Mouse (Mus musculus): ENCODE data around the gene Rbm34. TPM values are rescaled to one million over a fixed set of nuclear protein-coding genes. Genes with fewer than 3 reads are reported as not detected.

Gene Rbm34
- total RNA-seq, 2 experiments from 2014 or later = 3.7 to 4.3 TPM

DNA sequence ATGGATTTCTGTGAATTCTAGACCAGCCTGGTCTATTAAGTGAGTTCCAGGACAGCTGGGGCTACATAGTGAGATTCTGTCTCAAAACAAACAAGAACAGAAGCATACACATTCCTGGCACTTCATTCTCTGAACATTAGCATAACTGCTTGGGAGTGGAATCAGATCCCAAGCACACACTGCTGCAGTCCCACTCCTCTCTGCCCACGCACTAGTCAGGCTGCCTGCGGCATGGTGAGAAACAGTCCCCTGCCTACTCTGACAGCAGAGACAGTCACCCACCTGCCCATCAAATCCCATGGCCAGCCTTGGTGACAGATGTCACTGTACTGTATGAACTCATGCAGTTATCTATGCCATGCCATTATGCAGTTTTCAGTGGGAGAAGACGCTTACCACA is 9.4 kb downstream of the Rbm34 start:
- DNase-seq = no peak

DNA sequence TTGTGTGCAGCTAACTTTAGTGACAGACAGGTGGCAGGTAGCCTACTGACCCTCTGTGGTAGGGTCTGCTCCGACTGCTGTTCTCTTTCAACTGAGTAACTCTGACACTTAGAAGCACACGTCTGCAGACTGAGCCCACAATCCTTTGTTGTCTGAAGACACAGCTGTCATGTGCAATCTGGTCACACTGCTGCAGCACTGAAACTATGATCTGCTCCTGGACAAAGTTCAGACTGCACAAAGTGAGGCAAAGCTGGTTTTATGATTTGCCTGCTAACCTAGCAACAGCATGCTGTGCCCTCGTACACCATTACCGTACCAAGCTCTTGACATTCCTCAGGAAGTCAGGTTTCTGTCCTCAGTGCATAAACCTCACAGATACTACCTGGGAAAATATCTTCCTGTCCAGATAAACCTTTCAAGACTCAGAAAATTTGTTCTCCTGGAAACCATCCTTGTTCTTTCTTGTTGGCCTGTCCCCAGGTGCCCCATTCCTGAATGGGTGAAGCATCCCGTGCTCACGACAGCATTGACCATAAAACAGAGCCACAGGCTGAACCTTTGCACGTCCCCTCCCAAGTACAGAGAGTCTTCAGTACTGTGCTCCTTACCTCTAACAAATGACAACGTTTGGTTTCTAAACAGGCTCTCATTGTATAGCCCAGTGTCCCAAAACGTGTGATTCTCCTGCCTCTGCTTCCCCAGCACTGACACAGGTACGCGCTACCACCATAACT is 18.8 kb downstream of the Rbm34 start:
- DNase-seq = no peak

DNA sequence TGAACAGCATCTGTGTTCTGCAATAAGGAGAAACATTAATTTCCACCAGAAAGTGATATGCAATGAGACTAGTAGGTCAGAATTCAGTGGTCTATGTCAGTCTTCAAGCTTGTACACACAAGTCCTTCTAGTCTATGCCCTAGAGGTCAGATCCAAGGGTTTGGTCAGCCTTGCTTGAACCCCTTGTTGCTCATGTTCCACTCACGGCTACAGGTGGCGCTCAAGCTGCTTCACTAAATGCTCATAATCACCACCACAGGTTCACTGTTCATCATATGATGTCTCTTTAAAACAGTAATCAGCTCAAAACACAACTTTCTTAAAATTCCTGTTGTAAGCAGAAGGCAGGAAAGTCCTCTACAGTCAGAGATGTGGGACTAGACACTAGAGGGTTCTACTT is 21.3 kb downstream of the Rbm34 start:
- no peak for DNase-seq

DNA sequence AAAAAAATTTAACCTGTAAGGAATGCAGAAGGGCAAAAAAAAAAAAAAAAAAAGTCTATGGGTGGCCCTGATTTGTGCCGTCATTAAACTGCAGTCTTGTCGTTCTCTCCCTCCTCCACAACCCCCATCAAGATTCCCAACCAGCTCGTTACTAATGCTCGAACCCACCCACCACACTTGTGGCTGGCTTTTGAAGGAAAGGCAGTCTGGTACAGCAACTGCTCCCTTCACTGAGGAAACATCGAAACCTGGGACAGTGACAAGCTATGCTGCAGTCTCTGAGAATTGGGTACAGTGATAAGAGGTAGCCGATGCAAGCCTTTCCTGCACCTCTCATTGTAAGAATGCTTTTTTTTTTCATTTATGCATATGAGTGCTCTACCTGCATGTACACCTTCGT is 24.4 kb downstream of the Rbm34 start:
- DNase-seq = no peak

DNA sequence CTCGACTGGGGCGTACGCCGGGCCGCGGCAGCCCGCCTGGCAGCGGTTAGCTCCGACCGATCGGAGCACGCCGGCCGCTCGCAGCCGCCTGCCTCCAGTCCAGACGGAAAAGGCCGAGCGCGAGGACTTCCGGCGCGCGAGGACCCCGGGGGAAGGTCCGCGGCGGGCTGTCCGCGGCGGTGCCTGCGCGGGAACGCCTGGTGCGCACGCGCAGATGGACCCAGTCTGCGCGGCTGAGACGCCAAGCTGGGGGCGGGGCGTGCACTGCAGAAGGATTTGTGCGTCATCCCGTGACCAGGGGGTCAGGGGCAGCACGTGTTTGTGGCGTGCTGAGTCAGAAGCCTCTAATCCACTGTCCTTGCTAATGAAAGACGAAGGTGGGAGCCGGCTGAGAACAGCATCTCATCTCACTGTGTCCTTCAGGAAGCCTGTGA is 25.1 kb downstream of the Rbm34 start, which contains the start of gene Tomm20:
Gene Tomm20 (minus strand): TSS at position 115 of the 434 bp plus-strand sequence.
- DNase-seq = peak; percentile 96

DNA sequence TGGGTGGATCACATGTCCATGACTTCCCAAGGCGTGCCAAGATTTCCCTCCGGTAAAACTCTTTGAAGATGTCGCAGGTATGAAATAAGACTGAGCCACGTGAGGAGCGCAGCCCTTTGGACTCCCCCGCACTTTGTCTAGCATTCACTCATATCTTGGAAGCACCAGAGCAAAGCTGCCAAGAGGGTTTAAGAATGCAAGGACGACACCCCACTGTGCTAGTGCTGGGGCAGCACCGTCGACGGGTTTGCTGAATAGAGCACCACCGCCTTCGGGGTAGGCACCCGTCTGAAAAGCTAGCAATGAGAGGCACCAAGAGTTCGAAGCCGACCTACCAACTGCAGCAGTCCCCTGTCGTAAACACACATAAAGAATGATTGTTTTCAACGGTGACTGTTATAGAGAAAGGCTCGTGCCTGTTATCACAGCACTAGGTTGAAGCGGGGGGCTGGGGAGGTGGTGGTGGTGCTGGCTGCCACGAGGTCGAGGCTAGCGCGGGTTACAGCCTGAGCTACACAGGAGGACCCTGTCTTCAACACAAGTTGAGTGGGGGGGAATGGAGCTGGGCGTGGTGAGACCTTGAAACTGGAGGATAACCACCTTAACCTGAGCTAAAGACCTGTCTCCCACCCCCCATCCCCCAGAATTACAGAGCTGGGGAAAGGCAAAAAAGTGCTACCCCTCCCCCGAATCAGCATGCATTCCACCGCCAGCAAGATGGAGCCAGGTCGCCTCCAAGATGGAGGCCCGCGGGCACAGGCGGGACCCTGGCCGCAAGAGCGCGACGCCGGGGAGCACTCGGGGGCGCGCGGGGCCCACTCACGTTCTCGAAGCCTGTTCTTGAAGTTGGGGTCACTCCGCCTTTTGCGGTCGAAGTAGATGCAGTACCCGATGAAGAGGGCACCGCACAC is 25.8 kb downstream of the Rbm34 start:
- DNase-seq = peak; percentile 21

DNA sequence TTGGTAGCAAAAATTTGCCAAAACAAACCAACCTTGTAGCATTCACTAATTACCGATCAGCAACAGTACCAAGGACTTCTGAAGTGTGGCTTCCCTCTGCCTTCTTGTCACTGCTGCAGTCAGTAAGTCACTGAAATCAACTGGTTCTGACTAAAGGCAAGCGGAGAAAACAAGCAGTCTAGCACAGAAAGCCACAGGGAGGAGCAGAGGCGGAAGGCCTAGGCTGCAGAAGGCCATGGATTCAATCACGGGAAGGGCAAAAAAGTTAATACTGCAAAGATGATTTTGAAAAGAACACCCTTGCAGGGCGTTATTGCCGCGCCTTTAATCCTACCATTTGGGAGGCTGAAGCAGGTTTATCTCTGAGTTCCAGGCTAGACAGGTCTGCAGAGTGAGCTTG is 27.3 kb downstream of the Rbm34 start:
- no peak for DNase-seq

DNA sequence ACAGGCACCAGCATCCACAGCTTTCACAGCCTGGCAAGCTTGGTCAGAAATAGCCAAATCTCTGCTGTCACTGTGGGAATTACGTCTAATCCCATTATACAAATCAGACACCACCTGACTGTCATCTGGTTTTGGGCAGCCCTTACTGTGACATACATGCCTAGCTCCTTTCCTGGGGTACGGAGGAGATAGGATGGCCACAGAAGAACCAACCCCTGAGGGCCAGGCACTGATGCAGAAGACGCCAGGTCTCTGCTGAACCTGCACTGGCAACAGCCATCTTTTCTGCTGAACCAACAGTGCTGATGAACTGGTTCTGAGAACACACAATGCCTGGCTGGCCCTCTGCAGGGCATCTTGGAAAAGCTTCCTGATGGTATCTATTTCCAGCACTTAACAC is 33.5 kb downstream of the Rbm34 start:
- DNase-seq = no peak

DNA sequence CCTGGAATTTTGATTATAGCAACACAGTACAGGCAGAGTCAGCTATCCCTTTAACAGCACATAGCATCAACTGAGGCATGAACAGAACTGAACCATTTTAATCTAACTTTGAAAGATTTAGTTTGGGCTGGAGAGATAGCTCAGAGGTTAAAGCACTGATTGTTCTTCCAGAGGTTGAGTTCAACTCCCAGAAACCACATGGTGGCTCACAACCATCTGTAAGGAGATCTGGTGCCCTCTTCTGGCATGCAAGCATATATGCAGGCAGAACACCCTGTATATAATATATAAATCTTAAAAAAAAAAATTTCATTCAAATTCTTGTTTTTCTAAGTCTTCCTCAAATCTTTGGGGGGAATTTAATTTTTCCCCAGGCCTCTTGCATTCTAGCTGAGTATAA is 34.9 kb downstream of the Rbm34 start:
- no peak for DNase-seq

DNA sequence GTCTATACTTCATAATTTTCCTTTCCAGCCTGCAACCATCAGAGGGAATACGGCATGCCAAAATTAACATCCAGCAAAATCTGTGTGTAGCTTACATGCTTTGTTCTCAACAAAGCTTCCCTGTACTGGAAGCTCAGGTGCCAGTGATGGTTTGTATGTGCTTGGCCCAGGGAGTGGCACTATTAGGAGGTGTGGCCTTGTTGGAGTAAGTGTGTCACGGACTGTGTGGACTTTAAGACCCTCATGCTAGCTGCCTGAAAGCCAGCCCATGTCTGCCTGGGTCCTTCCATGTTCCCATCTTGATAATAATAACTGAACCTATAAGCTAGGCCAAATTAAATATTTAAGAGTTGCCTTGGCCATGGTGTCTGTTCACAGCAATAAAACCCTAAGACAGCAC is 35.5 kb downstream of the Rbm34 start:
- DNase-seq = no peak

DNA sequence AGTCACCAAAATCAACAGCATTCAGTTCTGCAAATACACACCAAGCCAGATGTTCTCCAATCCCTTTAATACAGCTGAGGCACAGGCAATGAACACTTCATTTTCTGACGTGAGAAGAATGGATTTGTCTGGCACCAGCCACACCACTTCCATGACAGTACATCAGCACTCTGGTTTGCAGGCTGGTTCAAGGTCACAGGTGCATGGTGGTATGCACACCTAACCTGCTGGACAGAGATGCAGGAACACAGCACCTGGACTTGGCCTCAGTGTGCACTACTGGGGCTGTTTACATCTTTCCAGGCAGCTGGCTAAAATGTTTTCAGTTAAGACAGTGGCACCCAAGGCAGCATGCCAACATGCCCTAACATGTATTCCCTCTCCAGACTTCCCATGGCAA is 38.2 kb downstream of the Rbm34 start:
- DNase-seq = no peak

DNA sequence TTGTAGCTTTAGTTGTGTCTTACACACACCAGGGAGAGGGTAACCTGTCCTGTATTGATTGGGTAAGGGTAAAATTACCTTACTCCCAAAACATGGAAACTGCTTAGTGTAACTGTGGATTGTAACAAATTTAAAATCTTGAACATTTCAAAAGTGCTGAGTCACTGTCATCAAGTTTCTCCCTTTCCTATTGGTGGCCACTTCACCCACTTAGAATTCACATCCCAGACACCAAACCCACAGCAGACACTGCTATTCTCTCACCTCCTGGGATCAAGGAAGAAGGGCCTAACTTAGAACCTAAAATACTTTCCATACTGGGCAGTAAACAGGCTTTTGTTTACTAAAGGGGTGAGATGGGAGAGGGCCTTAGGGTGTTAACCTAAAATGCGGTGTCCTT is 38.6 kb downstream of the Rbm34 start:
- DNase-seq = no peak

DNA sequence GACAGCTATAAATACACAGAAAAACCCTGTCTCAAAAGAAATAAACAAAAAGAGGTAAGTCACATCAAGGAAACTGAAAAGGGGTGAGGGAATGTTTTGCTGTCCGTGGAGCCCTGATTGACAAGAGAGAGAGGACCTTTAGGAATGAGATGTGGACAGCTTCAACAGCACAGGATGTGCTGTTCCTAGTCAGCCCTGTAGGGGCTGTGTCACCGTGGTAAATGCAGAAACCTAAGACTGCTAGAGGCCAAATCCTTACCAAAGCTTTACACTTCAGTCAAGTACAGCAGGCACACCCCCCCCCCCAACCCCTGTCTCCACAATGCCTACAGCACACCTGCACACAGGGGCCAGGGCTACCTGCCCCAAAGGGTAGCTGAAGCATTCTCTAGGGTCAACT is 39.2 kb downstream of the Rbm34 start:
- DNase-seq = no peak

DNA sequence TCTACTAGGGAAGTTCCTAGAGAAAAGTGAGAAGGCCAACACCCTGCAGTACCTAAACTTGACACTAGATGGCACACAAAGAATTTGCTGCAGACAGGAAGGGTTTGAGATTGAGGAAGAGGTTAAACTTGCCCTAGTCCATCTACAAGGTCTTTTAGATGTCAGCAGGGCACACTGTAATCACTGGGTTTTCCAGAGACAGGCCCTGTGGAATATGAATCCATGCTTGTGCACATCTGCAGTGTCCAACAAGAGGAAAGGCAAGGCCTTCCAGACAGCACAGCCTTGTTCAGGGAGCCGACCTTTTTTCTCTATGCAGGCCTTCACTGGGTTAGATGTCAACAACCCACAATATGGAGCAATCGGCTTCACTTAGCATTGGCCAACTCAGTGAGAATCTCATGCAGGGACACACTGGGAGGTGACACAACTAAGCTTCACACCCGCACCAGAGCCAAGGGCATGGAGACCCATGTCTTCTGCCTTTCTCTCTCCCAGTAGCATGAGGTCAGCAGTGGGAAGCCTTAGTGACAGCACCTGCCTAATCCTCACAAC is 41.2 kb downstream of the Rbm34 start:
- DNase-seq = no peak

DNA sequence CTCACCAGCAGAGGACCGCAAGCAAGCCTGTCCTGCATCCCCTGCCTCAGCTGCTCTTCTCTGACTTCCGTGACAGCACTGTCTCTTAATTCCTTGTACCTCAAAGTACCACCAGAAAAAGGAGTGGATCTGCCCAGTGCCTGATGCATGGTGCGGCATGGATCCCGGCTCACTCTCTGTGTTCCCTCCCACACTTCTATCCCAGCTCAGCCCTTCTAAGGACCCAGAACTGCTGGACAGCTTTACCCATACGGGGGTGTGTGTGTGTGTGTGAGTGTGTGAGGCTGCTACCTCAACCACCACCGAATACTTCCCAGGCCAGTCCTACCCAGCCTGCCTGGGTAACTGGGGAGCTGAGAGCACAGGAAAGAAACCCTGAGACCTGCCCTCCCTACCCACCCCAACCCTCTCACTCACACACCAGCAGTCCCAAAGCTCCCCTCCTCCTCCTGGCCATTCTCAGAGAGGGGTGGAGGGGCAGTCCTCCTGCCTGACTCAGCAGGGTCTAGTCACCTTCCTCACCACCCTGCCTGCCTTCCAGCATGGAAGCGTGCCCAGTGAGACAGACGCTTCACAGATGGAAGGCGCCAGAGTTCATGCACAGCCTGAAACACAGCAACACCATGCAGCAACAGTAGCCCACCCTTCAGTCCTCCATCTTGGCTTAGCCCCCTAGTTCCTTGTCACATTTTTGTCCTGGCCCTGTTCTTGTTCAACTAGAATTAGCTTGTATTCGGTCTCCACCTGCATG is 41.9 kb downstream of the Rbm34 start:
- DNase-seq = no peak

DNA sequence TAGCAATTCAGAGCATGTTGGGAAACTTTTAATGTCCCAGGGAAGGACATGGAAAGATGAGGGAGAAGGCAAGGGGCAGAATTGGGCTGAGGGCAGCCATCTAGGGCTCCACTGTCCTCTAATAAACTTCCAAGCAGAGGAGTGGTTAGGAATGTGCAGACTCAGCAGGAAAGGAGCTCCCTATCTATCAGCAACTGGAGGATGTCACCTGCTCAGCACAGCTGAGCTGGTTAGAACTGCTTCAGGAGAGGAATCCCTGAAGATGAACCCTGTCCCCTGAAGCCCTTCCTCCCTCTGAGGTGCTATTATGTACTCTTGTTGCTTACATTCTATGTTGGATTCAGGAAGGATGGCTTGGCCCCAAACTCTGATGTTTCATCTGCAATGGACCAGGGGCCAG is 42.8 kb downstream of the Rbm34 start:
- no peak for DNase-seq

DNA sequence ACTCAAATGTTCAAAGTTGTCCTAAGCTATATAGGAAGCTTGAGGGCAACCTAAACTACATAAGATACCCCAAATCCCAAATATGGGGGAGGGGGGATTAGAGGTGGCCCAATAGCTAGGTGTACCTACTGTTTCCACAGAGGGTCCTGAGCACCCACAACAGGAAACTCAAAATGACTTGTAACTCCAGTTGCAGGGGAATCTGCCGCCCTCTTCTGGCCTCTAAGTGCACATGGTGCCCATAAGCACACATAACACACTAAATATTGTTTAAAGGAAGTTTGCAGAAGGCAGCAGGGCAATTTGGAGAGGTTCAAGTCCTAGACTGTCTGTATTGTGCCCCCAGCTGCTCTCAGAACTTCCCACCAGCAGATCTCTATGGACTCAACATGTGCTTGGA is 43.8 kb downstream of the Rbm34 start:
- DNase-seq = no peak

DNA sequence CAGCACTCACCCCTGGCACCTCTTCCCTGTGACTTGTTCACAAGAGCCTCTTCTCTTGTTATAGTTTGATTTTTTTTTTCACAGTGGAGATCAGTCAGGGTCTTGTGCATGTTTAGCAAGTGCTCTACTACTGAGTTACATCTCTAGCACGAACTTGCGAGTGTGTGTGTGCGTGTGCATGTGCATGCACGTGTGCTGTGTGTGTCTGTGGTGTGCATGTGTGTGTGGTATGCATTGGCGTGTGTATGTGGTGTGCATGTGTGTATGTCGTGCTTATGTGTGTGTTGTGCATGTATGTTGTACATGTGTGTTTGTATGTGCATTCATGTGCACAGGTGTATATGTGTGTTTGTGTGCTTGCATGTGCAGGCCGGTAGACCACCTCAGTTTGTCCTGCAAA is 47.9 kb downstream of the Rbm34 start:
- DNase-seq = no peak

DNA sequence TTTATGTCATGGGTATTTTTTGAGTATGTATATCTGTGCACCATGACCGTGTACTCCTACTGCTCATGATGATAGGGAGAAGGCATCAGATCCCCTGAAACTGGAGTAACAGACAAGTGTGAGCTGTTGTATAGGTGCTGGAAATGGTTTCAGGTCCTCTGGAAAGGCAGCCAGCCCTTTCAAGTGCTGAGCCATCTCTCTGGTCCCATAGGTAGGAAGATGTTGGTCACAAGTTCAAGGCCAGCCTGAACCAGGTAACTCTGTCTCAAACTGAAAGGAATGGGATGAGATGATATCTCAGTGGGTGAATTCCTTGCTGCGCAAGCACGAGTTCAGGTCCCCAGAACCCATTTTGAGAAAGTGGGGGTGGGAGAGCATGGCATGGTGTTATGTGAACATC is 49.4 kb downstream of the Rbm34 start:
- DNase-seq = no peak

DNA sequence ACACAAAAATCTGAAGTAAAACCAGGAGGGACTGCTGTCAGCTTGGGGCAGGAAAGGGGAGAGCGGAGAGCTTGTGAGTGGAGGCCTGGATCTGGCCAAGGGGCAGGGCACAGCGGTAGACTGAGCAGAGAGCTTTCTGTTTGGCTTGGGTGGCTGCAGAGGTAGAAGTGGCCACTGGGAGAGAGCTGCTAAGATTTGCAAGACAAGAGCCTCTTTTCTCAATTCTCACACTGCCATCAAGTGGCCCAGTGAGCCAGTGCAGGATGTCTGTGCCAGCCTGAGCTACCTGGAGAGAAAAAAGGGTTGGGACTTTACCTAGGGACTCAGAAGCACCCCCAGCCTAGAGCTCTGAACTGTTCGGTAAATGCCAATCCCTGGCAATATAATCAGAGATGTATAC is 50.0 kb downstream of the Rbm34 start:
- DNase-seq = peak; percentile 74

DNA sequence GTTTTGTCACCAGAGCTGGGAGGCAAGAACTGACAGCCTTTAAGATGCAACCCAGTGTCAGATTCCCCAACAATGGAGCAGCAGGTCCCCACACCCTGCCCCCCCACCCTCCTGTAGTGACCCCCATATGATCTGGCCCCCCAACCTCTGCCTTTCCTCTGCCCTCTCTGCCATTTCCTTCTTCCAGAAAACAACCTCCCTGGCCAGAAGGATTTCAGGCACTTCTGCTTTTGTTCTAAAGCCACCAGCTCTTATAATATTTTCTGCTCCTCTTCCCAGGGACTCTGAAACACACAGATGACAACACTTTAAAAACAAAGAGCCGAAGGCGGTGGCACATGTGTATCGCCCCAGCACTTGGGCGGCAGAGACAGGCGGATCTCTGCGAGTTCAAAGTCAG is 50.5 kb downstream of the Rbm34 start:
- no peak for DNase-seq

DNA sequence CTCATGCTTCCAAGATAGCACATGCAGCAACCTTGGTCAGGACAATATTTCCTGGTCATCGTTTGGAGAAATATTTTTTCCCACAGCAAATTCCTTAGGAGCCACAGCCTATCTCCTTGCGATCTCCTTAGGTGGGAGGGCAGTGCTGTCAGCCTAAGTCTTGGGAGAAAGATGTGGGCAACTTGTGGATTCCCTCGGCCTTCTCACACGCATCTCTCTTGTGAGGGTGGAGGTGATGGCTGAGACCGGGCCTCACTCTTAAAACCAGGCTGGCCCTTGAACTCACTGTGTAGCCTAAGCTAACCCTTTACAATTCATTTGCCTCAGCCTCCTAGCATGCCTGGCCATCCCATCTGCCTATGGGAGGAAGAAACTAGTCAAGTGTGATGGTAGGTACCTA is 51.2 kb downstream of the Rbm34 start:
- DNase-seq = no peak

DNA sequence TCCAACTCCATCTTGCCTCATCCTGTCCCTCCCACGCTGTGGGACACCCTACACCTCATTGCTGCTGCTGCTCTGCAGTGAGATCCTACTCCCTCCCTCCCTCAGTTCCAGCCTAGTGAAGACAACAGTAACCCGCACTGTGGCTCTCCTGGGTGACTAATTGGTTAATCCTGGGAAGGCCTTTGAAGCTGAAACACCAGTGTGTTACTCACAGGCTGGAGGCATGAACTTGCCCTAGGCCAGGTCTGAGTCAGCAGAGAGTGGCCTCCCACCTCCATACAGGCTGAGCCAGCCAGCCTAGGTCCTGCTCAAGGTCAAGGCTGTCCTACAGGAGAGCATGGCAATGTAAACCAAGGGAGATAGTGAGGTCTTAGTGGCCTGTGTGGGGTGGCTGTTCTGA is 51.6 kb downstream of the Rbm34 start:
- no peak for DNase-seq

All from gastrocnemius, postnatal 25 days (tissue).